Mouse (Mus musculus) bone marrow, adult 2 months (tissue): ENCODE results near the gene Ammecr1.

ENCODE experiments used
- CTCF ChIP-seq: fragments of 200-500 bp; IDR thresholded peaks from 2 replicates; pipeline ENCODE4 v1.5.1; 2011; ENCODE audit warnings: low read length, control low read depth; ENCODE audit not compliant: control insufficient read depth, insufficient read depth
- POLR2A ChIP-seq: fragments of 200-500 bp; IDR thresholded peaks from 2 replicates; pipeline ENCODE4 v1.6.1; 2011; ENCODE audit warnings: low read depth, mild to moderate bottlenecking, control low read depth, low read length, borderline replicate concordance; ENCODE audit not compliant: control insufficient read depth

- TF ChIP-seq CTCF: no peak
- TF ChIP-seq POLR2A: no peak
Observed at GRCm38 (mm10) chrX:142834807-142835206, 131.7 kb downstream of the Ammecr1 start.
